Mouse (Mus musculus) brain, embryonic 14.5 days (tissue): ENCODE results near the gene Ets1.

Source experiments
- CTCF ChIP-seq: fragments of 200-500 bp; IDR thresholded peaks from 2 replicates; pipeline ENCODE4 v1.5.1; 2012; ENCODE audit warnings: inconsistent platforms, mild to moderate bottlenecking, moderate library complexity, borderline replicate concordance; ENCODE audit not compliant: insufficient read depth, insufficient read length; ENCODE audit errors: extremely low read depth
- POLR2A ChIP-seq: fragments of 200-500 bp; IDR thresholded peaks from 2 replicates; pipeline ENCODE4 v1.6.1; 2012; ENCODE audit warnings: mild to moderate bottlenecking, inconsistent platforms, borderline replicate concordance; ENCODE audit not compliant: poor library complexity, insufficient read depth, insufficient read length, severe bottlenecking; ENCODE audit errors: extremely low read depth

- TF ChIP-seq CTCF (no peak), POLR2A (no peak)
Measured at GRCm38 (mm10) chr9:32746615-32747014, 110.6 kb downstream of the Ets1 start.
